Mouse (Mus musculus) C2C12 (cell line): ENCODE data around the gene Tedc2. TPM values are rescaled to one million over a fixed set of nuclear protein-coding genes. Genes with fewer than 3 reads are reported as not detected.

Source experiments
- H3K27me3 ChIP-seq: one replicate; pipeline ENCODE4 v1.6.1; 2011; ENCODE audit not compliant: control insufficient read depth, insufficient read depth, insufficient read length
- H3K36me3 ChIP-seq: one replicate; pipeline ENCODE4 v1.6.1; 2011; ENCODE audit not compliant: control insufficient read depth, insufficient read depth
- H3K4me3 ChIP-seq: one replicate; pipeline ENCODE4 v1.5.1; 2011; ENCODE audit warnings: mild to moderate bottlenecking, control low read depth; ENCODE audit not compliant: poor library complexity, insufficient read depth, severe bottlenecking
- H3K79me2 ChIP-seq: one replicate; pipeline ENCODE4 v1.6.1; 2011; ENCODE audit not compliant: control insufficient read depth, insufficient read depth
- H3K79me3 ChIP-seq: one replicate; pipeline ENCODE4 v1.6.1; 2011; ENCODE audit warnings: low read depth, control low read depth
- H3ac ChIP-seq: one replicate; pipeline ENCODE3; 2011; ENCODE audit warnings: low read depth; ENCODE audit not compliant: control insufficient read depth, insufficient read length
- CEBPB ChIP-seq: IDR thresholded peaks from one replicate; pipeline ENCODE4 v1.6.1; 2011; ENCODE audit warnings: low read depth, mild to moderate bottlenecking, control low read depth, moderate library complexity
- CTCF ChIP-seq: IDR thresholded peaks from one replicate; pipeline ENCODE4 v1.5.1; 2011; ENCODE audit not compliant: control insufficient read depth, insufficient read depth, insufficient read length
- FOSL1 ChIP-seq: IDR thresholded peaks from one replicate; pipeline ENCODE4 v1.8.0; 2011; ENCODE audit warnings: mild to moderate bottlenecking, low read length; ENCODE audit not compliant: poor library complexity, insufficient read depth, severe bottlenecking
- MAX ChIP-seq: IDR thresholded peaks from one replicate; pipeline ENCODE4 v1.6.1; 2011; ENCODE audit warnings: mild to moderate bottlenecking, control low read depth
- MYOD1 ChIP-seq: IDR thresholded peaks from one replicate; pipeline ENCODE4 v1.6.1; 2011; ENCODE audit warnings: low read depth; ENCODE audit not compliant: control insufficient read depth, insufficient read length
- MYOG ChIP-seq: IDR thresholded peaks from one replicate; pipeline ENCODE4 v1.6.1; 2011; ENCODE audit not compliant: control insufficient read depth, insufficient read length; ENCODE audit errors: extremely low read depth
- USF1 ChIP-seq: IDR thresholded peaks from one replicate; pipeline ENCODE4 v1.6.1; 2011; ENCODE audit warnings: low read depth, mild to moderate bottlenecking, control low read depth, moderate library complexity
- polyA plus RNA-seq: library from polyadenylated mRNA; unstranded; fragments of >200 nt; fragmentation: generic; extraction: Trizol; gene quantifications from one replicate; pipeline ENCODE4 v1.2.1, GENCODE M21; 2012; ENCODE audit warnings: missing spikeins

Tedc2 gene
- polyA plus RNA-seq, 1 experiment = 13.2 TPM

DNA sequence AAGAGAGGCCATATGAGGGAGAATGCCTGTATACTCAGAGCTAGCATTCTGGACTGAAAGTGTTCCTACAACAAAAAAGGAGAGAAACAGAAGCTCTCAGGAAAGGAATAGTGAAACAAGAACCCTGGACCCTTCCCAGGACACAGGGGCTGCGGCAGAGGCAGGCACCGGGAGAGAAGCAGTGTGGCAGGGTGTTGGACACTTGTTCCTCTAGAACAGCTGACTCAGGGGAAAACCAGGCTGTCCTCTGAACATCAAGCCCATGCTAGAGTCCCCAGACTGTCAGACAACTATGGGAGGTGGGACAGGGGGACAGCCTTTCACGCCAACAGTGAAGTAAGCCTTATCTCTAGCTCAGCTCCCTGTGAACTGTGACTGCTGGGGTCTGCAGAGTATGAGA is 10.1 kb downstream of the Tedc2 start:
- TF ChIP-seq USF1 (no peak), MAX (no peak), MYOD1 (no peak), CTCF (no peak), FOSL1 (no peak), MYOG (no peak)
- no peaks in the 10 kb centered on the region for H3K79me2 ChIP-seq
- H3K27me3 ChIP-seq = no peaks in the 10 kb centered on the region
- no peak overlapping the region for H3ac ChIP-seq
- no peaks in the 10 kb centered on the region for H3K79me3 ChIP-seq
- no peak overlapping the region for H3K4me3 ChIP-seq
- H3K36me3 ChIP-seq = peaks cover 5% of the 10 kb centered on the region

DNA sequence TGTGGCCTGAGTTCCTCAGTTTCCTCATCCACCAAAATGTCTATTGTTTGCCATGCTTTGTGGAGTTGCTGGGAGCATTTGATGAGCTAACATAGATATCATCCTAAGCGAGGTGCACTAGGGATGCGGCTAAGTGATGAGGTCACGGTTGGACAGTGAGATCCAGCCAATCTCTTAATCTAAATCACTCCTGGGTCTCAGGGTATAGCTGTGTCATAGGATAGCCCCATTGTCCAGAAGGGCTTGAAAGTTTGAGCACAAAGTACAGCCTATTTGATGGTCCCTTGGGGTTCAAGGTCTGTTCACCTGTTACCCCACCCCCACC is 10.8 kb downstream of the Tedc2 start:
- Histone ChIP-seq H3ac (no peak overlapping the region), H3K79me2 (no peaks in the 10 kb centered on the region), H3K27me3 (no peaks in the 10 kb centered on the region), H3K4me3 (no peak overlapping the region), H3K79me3 (no peaks in the 10 kb centered on the region), H3K36me3 (no peaks in the 10 kb centered on the region)
- TF ChIP-seq MAX = no peak
- TF ChIP-seq FOSL1 = no peak
- TF ChIP-seq CEBPB = no peak
- no peak for TF ChIP-seq MYOG

DNA sequence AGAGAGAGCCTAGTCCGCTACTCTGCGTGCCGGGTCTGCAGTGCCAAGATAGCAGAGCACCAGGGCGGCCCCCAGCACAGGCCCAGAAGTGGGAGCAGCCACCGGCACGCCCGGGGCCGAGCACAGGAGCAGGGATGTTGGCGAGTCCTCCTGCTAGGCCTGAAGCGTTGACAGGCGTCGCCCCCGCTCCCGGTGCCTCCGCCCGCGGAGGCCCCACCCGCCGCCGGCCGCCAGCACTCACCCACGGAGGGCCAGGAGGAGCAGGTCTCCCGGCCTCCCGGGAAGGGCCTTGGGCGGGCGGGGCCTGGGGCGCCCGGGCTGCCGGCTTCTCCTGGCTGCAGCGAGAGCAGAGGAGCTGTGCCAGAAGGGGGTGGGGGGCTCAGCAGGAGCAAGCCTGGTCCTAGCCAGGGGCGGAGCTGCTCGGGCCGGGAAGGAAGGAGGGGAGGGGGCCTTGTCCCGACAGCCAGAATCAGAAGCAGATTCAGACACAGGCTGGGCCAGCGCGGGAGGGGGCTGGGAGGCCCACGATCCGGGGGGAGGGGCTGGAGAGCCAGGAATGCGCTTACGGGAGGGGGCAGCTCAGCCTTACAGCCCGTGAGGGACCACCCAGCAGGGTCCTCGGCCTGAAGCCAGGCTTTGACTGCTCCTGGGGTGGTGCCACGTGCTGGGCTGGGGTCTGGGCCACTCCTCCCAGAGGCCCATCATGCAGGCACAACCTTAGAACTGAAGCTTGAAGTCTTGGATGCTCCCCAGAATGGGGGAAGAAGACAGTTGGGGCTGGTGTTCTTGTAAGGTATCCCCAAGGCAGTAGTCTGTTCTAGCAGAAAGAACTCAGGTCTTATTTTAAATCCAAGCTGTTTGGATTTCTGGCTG is 11.4 kb downstream of the Tedc2 start, which contains the start of gene Ntn3:
Gene Ntn3 (minus strand): TSS at position 489 of the 873 bp plus-strand sequence.
- no peak within 1 kb of the TSS for H3K4me3 ChIP-seq

DNA sequence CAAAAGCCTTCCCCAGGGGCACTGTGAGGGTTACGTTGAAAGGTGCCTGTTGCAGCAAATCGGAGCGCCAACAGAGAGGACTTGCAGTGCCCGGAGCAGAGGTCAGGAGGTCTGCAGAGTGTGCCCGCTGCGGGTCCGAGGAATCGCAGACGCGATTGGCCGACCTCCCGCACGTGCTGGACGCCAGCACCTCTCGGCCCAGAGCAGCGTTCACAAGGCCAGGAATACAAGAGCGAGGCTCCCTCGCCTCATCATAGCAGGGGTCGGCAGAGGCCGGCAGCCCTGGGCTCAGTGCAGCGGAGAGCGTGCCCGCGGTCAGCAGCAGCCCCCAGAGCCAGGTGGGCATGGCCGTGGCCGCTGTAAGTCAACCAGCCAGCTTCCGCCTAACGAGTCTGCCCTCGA is 12.0 kb downstream of the Tedc2 start:
- Histone ChIP-seq H3K36me3 (no peaks in the 10 kb centered on the region), H3K27me3 (no peaks in the 10 kb centered on the region), H3K79me3 (no peaks in the 10 kb centered on the region), H3ac (no peak overlapping the region), H3K4me3 (no peak overlapping the region), H3K79me2 (no peaks in the 10 kb centered on the region)
- no peak for TF ChIP-seq CTCF
- TF ChIP-seq MAX = no peak
- no peak for TF ChIP-seq CEBPB
- no peak for TF ChIP-seq FOSL1
- TF ChIP-seq MYOG = no peak
- TF ChIP-seq USF1 = no peak
- TF ChIP-seq MYOD1 = no peak

More for the DNA sequence above, 11.4 kb downstream of the Tedc2 start, which contains the start of gene Ntn3:
- Histone ChIP-seq H3K79me3 (no peaks in the 10 kb centered on the region), H3K79me2 (no peaks in the 10 kb centered on the region), H3K36me3 (no peaks in the 10 kb centered on the region), H3ac (no peak within 1 kb of the TSS), H3K27me3 (no peaks in the 10 kb centered on the region)
- TF ChIP-seq CTCF = no peak
- no peak for TF ChIP-seq CEBPB
- no peak for TF ChIP-seq MYOG
- TF ChIP-seq MAX = no peak
- TF ChIP-seq FOSL1 = no peak
- no peak for TF ChIP-seq MYOD1

DNA sequence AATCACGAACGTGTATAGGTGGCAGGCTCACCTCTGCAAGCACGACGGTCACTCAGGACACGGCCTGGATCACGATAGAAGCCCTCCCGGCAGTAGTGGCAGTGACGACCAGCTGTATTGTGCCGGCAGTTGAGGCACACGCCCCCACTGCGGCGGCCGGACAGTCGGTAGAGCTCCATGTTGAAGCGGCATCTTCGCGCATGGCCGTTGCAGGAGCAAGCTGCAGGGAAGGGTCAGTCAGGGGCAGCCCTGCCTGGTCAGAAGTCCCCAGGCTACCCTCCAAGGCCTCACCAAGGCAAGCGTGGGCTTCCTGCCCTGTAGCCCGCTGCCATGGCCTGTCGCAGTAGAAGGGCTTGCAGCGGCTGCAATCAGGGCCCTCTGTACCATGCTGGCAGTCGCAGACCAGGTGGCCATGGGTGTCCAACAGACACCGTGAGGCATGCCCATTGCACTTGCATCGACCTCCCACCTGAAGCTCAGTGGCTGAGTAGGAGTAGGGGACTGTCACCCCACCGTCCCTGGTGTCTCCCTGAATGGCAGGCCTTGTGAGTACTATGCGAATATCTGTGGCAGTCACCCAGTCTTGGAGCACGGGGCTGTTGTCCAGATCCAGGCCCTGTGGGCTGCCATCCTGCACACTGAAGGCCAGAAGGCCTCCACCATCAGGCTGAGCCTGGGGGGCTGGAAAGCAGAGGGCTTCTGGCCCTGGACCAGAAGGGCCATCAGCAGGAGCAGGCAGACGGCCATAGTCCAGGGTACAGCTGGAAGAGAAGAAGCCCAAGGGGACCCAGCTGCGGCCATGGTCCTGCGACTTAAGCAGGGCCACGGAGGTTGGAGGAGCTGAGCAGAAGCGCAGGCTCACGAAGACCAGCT is 12.6 kb downstream of the Tedc2 start:
- H3K4me3 ChIP-seq = no peak overlapping the region
- H3ac ChIP-seq = no peak overlapping the region
- no peaks in the 10 kb centered on the region for H3K36me3 ChIP-seq
- no peak for TF ChIP-seq CEBPB
- TF ChIP-seq MYOG = no peak
- H3K27me3 ChIP-seq = no peaks in the 10 kb centered on the region
- no peaks in the 10 kb centered on the region for H3K79me2 ChIP-seq
- no peaks in the 10 kb centered on the region for H3K79me3 ChIP-seq
